Mouse (Mus musculus) embryonic facial prominence, embryonic 15.5 days (tissue): Measurements from ENCODE around the gene Egfl7. TPM values are rescaled to one million over a fixed set of nuclear protein-coding genes. Genes with fewer than 3 reads are reported as not detected.

Source experiments
- ATAC-seq: fragments of 200-750 bp; cut with Nextera tagmentation; 2 replicates; pipeline ENCODE4 v1.8.0; 2017; ENCODE audit warnings: low read depth, moderate TSS enrichment; ENCODE audit not compliant: insufficient number of reproducible peaks, low FRiP score, low TSS enrichment
- H3K27ac ChIP-seq: fragments of 300-500 bp; sonication (generic); replicated peaks from 2 replicates; pipeline ENCODE4 v1.5.1; 2015; ENCODE audit warnings: mild to moderate bottlenecking, inconsistent platforms
- H3K27me3 ChIP-seq: fragments of 300-500 bp; sonication (generic); 2 replicates; pipeline ENCODE4 v1.6.1; 2015; ENCODE audit warnings: inconsistent platforms
- H3K36me3 ChIP-seq: fragments of 300-500 bp; sonication (generic); 2 replicates; pipeline ENCODE4 v1.6.1; 2015; ENCODE audit warnings: mild to moderate bottlenecking, inconsistent platforms
- H3K4me1 ChIP-seq: fragments of 300-500 bp; sonication (generic); 2 replicates; pipeline ENCODE4 v1.6.1; 2015; ENCODE audit warnings: inconsistent platforms
- H3K4me2 ChIP-seq: fragments of 300-500 bp; sonication (generic); replicated peaks from 2 replicates; pipeline ENCODE4 v1.6.1; 2015; ENCODE audit warnings: mild to moderate bottlenecking, inconsistent platforms
- H3K4me3 ChIP-seq: fragments of 300-500 bp; sonication (generic); replicated peaks from 2 replicates; pipeline ENCODE4 v1.5.1; 2015; ENCODE audit warnings: mild to moderate bottlenecking, inconsistent platforms
- H3K9ac ChIP-seq: fragments of 300-500 bp; sonication (generic); 2 replicates; pipeline ENCODE4 v1.6.1; 2015; ENCODE audit warnings: inconsistent platforms
- H3K9me3 ChIP-seq: fragments of 300-500 bp; sonication (generic); replicated peaks from 2 replicates; pipeline ENCODE4 v1.6.1; 2016; ENCODE audit warnings: inconsistent platforms
- WGBS: fragments of 180-500 bp; shearing (Covaris S2); methylation state at CpG from one replicate; pipeline ENCODE4 v1.1.7; 2015; 5-methylcytosine and 5-hydroxymethylcytosine counted together
- polyA plus RNA-seq: library from polyadenylated mRNA; unstranded; fragments of >200 nt; fragmentation: Nextera tagmentation; extraction: Ambion mirVana; gene quantifications from 2 replicates; pipeline ENCODE4 v1.2.1, GENCODE M21; 2015

Gene Egfl7
- polyA plus RNA-seq, 1 experiment from 2014 or later = 111 TPM

DNA sequence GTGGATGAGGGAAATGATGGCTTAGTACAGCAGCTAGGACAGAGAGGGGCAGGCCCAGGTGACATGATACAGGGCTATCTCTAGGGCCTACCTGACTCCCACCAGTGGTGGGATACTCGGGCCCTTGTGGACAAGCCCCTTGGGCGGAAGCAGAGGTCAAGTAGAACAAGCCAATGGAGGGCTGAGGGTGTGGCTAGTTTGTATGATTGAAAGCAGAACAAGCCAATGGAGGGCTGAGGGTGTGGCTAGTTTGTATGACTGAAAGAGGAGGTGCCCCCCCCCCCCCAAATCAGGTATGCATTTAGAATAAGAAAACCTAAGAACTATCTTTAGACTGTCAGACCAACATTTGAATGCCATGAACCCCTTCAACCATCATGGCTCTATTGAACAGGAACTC is 2.4 kb downstream of the Egfl7 start:
- Histone ChIP-seq H3K36me3 (no peaks in the 10 kb centered on the region), H3K4me2 (no peak overlapping the region), H3K4me1 (peaks cover 23% of the 10 kb centered on the region), H3K9ac (no peak overlapping the region), H3K9me3 (no peaks in the 10 kb centered on the region), H3K4me3 (no peak overlapping the region), H3K27me3 (no peaks in the 10 kb centered on the region), H3K27ac (no peak overlapping the region)
- WGBS = 63% methylated on average over 2 of the region's 2 CpGs
- ATAC-seq = no peak

DNA sequence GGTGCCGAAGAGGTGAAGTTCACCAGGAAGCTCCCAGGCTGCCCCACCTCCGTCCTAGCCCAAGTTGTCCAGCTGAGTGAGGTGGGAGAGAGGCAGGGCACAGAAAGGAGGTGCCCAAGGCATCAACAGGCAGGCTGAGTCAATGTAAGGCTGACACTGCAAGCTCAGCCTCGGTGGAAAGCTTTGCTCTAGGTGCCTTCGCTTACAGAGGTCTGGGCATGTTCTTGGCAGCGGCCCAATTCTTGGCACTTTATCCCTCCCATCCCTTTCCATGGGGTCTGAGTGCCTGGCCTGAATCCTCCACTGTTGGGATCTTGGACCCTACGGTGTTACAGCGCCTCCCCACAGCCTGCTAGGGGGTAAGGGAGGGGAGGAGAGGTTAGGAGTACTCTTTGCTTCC is 2.9 kb downstream of the Egfl7 start:
- Histone ChIP-seq H3K9me3 (no peaks in the 10 kb centered on the region), H3K27ac (peak overlapping the region; percentile 39; the same call in 1 of the 2 replicates), H3K27me3 (no peaks in the 10 kb centered on the region), H3K9ac (no peak overlapping the region), H3K4me2 (no peak overlapping the region), H3K4me1 (peaks cover 28% of the 10 kb centered on the region), H3K4me3 (no peak overlapping the region), H3K36me3 (no peaks in the 10 kb centered on the region)
- ATAC-seq = no peak
- WGBS = 65% methylated on average over 7 of the region's 7 CpGs

DNA sequence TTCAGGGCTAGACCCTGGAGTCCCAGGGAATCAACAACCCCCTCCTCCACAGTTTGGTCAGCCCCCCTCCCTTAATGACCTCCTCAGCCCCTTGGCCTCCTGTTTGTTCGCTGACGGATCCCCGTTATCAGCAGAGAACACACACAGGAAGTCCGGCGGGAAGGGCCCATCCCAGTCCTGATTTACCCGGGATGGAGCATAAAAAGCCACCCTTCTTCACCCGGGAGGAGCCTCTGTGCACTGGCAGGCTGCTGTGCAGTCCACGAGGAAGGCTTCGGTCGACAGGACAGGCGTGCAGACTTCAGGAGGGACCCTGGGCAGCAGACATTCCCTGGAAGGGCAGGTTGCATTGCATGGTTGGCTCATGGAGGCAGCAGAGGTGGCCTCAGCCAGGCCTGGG is 3.8 kb downstream of the Egfl7 start:
- Histone ChIP-seq H3K27ac (peak overlapping the region; percentile 13; the same call in 1 of the 2 replicates), H3K36me3 (no peaks in the 10 kb centered on the region), H3K27me3 (no peaks in the 10 kb centered on the region), H3K4me2 (no peak overlapping the region), H3K9me3 (no peaks in the 10 kb centered on the region), H3K4me3 (peak overlapping the region; percentile 21; the same call in 1 of the 2 replicates), H3K9ac (no peak overlapping the region), H3K4me1 (peaks cover 30% of the 10 kb centered on the region)
- WGBS = 57% methylated on average over 11 of the region's 11 CpGs
- no peak for ATAC-seq

DNA sequence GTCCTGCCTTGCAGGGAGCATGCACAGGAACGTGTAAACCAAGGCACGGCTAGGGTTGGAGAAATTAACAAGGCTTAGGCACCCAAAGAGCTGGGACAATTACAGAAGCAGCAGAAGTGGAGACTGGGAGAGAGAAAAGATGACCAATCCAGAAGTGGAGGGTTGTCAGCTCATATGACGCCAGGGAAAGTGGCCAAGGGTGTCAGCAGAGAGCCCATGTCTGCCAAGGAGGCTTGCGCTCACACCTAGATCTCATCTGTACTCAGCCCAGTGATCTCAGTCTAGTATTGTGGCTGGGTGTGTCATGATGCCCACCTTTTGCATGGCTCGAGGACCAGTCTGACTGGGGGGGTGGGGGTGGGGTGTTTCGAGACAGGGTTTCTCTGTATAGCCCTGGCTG is 5.9 kb downstream of the Egfl7 start:
- 56% methylated on average over 6 of the region's 6 CpGs for WGBS
- Histone ChIP-seq H3K4me1 (peaks cover 30% of the 10 kb centered on the region), H3K36me3 (no peaks in the 10 kb centered on the region), H3K27ac (no peak overlapping the region; the same call in 1 of the 2 replicates), H3K4me3 (peak overlapping the region; percentile 67), H3K9ac (no peak overlapping the region), H3K27me3 (no peaks in the 10 kb centered on the region), H3K9me3 (no peaks in the 10 kb centered on the region), H3K4me2 (no peak overlapping the region)
- no peak for ATAC-seq

DNA sequence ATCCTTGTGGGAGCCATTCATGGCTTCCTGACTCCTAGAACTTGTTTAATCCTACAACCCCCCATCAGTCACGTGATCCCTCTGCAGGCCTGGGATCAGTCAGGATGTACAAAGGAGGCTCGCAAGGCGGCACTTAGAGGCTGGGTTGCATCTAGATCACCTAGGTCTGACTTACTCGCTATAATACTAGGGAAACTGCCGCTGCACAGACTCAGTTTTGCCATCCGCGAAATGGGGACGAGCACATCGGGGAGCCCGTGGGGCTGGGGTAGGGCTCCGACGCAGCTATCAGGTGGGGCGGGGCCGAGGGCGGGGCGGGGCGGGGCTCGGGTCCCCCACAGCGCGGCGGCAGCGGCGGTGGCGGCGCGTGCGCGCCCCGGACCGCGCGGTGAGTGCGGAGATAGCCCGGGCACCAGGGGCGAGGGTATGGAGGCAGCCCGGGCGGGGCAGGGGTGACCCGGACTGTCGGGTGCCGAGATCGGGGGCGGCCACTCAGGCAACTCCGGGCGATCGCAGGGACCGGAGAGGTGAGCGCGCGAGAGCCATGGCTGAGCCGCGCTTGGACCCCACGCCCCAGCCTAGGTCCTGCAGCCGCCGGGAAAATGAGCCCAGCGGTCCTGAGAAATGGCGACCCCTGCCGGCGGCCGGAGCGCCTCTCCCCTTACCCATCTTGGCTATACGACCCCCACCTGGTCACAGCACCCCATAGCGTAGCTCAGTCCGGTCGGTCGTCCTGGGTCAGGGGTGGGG is 6.7 kb downstream of the Egfl7 start, which contains the start of gene Gm20532:
TSS of gene Gm20532 (plus strand) at position 346 of the 750 bp plus-strand sequence.
- no peak within 1 kb of the TSS; the same call in 1 of the 2 replicates for H3K27ac ChIP-seq
- no peaks in the 10 kb centered on the region for H3K36me3 ChIP-seq
- H3K9me3 ChIP-seq = no peaks in the 10 kb centered on the region
- peak within 1 kb of the TSS; percentile 82 for H3K4me2 ChIP-seq
- ATAC-seq = peak; percentile 66
- no peaks in the 10 kb centered on the region for H3K27me3 ChIP-seq
- H3K4me1 ChIP-seq = peaks cover 36% of the 10 kb centered on the region
- H3K4me3 ChIP-seq = peak within 1 kb of the TSS; percentile 67
- WGBS = under 1% methylated on average over 50 of the region's 65 CpGs
- peak within 1 kb of the TSS; percentile 33 for H3K9ac ChIP-seq

DNA sequence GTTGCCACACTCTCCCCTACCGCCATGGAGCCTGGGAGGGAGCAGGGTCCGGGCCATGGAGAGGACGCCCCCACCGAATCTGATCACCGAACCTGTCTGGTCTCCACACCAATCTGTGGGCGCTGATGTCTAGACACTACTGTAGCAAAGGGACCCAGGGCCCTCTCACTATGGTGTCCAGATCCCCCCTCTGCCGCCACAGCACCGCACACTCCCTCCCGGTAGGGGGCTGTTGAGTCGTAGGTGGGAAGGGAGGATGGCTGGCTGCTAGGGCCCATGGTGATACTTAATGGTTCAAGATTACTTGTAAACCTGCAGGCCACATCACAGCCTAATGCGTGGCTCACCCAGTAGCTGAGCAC is 7.2 kb downstream of the Egfl7 start:
- H3K9ac ChIP-seq = peak overlapping the region; percentile 33
- H3K4me1 ChIP-seq = peaks cover 36% of the 10 kb centered on the region
- no peaks in the 10 kb centered on the region for H3K9me3 ChIP-seq
- H3K27ac ChIP-seq = no peak overlapping the region; the same call in 1 of the 2 replicates
- 0 out of 2 replicates have a peak, but pooled peaks cover 2% of the 10 kb centered on the region for H3K36me3 ChIP-seq
- H3K4me3 ChIP-seq = peak overlapping the region; percentile 67
- peak overlapping the region; percentile 82 for H3K4me2 ChIP-seq
- 5% methylated on average over 11 of the region's 11 CpGs for WGBS
- H3K27me3 ChIP-seq = no peaks in the 10 kb centered on the region
- peak; percentile 2; the same call in 1 of the 2 replicates for ATAC-seq

DNA sequence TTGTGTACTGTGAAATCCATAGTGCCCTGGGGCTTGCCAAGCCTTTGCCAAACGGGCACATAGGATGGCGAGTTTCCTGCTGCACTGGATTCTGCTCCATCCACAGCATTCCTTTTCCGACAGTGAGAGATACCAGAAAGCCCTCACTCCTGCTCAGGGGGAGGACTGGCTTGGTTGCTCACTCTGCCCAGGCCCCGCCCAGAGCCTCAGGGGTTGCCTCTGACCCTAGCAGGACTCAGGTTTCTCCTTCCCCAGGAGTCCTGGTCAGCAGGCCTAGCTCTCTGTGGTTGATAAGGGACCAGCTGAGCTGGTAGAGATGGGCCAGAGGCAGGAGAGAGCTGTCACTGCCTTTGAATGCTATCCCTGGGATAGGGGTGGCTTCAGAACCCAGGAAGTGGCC is 8.8 kb downstream of the Egfl7 start:
- H3K27ac ChIP-seq = no peak overlapping the region
- no peaks in the 10 kb centered on the region for H3K27me3 ChIP-seq
- H3K4me3 ChIP-seq = 0 out of 2 replicates have a peak overlapping the region, but pooled peaks have one; percentile 11
- H3K9ac ChIP-seq = no peak overlapping the region
- 26% methylated on average over 4 of the region's 4 CpGs for WGBS
- peaks cover 12% of the 10 kb centered on the region; the same call in 1 of the 2 replicates for H3K36me3 ChIP-seq
- peaks cover 31% of the 10 kb centered on the region for H3K4me1 ChIP-seq
- peak overlapping the region; percentile 21; the same call in 1 of the 2 replicates for H3K4me2 ChIP-seq
- no peak for ATAC-seq
- no peaks in the 10 kb centered on the region for H3K9me3 ChIP-seq

DNA sequence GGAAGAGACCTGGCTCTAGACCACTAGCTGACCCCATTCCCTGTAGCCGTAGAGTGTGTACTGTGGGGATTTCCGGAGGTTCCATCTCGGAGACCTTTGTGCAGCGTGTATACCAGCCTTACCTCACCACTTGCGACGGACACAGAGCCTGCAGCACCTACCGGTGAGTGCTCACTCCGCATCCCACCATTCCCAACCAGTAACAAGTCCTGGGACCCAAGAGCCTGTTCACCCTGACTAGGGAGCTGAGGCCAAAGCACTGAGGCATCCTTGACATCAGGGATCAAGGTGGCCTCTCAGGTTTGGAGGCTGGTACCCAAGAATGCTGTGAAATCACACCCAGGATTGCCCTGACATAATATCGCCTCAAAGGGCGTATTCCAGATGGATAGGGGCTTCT is 9.5 kb downstream of the Egfl7 start:
- no peak for ATAC-seq
- Histone ChIP-seq H3K27ac (no peak overlapping the region), H3K4me2 (no peak overlapping the region), H3K36me3 (peaks cover 17% of the 10 kb centered on the region; the same call in 1 of the 2 replicates), H3K4me1 (peaks cover 31% of the 10 kb centered on the region), H3K9me3 (no peaks in the 10 kb centered on the region), H3K9ac (no peak overlapping the region), H3K4me3 (no peak overlapping the region), H3K27me3 (no peaks in the 10 kb centered on the region)
- WGBS = 92% methylated on average over 10 of the region's 10 CpGs

DNA sequence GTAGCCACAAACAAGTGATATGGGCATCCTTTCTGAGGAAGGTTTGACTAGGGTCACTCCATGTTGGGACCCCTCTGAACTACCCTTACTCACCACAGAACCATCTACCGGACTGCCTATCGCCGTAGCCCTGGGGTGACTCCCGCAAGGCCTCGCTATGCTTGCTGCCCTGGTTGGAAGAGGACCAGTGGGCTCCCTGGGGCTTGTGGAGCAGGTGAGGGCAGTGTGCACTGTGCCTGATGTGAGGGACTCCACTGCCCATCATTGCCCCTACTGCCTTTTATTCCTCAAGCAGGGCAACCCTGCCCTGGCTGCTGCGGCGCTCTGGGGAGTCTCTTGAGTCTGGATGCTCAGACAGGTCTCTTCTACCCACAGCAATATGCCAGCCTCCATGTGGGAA is 10.5 kb downstream of the Egfl7 start:
- Histone ChIP-seq H3K4me3 (no peak overlapping the region), H3K27me3 (no peaks in the 10 kb centered on the region), H3K36me3 (peaks cover 26% of the 10 kb centered on the region; the same call in 1 of the 2 replicates), H3K9ac (no peak overlapping the region), H3K27ac (peak overlapping the region; percentile 39; the same call in 1 of the 2 replicates), H3K9me3 (no peaks in the 10 kb centered on the region), H3K4me1 (peaks cover 31% of the 10 kb centered on the region), H3K4me2 (no peak overlapping the region)
- no peak for ATAC-seq
- 95% methylated on average over 7 of the region's 7 CpGs for WGBS

DNA sequence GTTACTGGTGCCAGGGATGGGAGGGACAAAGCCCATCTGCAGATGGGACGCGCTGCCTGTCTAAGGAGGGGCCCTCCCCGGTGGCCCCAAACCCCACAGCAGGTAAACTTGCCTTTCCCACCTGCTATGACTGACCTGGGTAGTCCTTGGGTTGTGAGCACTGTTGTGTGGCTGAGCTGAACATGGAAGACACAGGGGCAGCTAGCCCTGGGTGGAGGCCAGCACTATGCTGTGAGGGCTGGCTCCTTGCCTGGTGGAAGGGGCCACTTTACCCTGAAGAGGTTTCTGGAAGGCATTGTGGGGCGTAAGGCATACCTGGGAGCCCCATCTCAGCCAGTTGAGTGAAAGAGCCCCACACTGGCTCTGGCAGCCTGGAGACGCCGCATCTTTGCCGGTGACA is 11.1 kb downstream of the Egfl7 start:
- Histone ChIP-seq H3K9ac (no peak overlapping the region), H3K27ac (no peak overlapping the region), H3K36me3 (peaks cover 29% of the 10 kb centered on the region; the same call in 1 of the 2 replicates), H3K4me3 (no peak overlapping the region), H3K27me3 (no peaks in the 10 kb centered on the region), H3K4me1 (peaks cover 31% of the 10 kb centered on the region), H3K4me2 (no peak overlapping the region), H3K9me3 (no peaks in the 10 kb centered on the region)
- WGBS = 88% methylated on average over 7 of the region's 7 CpGs
- ATAC-seq = no peak

DNA sequence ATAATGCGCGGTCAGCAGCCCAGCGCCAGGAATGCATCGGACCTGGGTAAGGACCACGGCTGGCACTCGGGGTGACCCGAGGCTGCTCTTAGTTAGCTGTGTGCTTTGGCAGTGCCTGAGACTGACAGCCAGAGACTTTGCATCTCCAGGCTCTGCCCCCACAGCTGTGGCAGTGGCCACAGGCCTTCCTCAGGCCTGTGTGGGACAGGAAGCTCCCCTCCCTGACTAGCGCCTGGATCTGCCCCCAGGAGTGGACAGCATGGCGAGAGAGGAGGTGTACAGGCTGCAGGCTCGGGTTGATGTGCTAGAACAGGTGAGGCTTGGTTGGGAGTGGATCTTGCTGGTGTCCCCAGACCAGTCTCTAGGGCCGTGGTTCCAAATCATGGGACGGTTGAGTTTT is 11.6 kb downstream of the Egfl7 start:
- H3K36me3 ChIP-seq = peaks cover 34% of the 10 kb centered on the region; the same call in 1 of the 2 replicates
- no peak overlapping the region for H3K4me2 ChIP-seq
- H3K9me3 ChIP-seq = no peaks in the 10 kb centered on the region
- WGBS = 86% methylated on average over 12 of the region's 12 CpGs
- peaks cover 27% of the 10 kb centered on the region for H3K4me1 ChIP-seq
- no peak for ATAC-seq
- H3K27me3 ChIP-seq = no peaks in the 10 kb centered on the region
- H3K9ac ChIP-seq = no peak overlapping the region
- no peak overlapping the region for H3K4me3 ChIP-seq
- H3K27ac ChIP-seq = no peak overlapping the region; the same call in 1 of the 2 replicates
